Mouse (Mus musculus): Measurements from ENCODE around the gene Tprgl. TPM values are rescaled to one million over a fixed set of nuclear protein-coding genes. Genes with fewer than 3 reads are reported as not detected.
A peak's percentile ranks its signal among the peaks of the same experiment; 100 is the strongest.

Tprgl gene
- polyA plus RNA-seq, 1 experiment from 2014 or later = 219 TPM

DNA sequence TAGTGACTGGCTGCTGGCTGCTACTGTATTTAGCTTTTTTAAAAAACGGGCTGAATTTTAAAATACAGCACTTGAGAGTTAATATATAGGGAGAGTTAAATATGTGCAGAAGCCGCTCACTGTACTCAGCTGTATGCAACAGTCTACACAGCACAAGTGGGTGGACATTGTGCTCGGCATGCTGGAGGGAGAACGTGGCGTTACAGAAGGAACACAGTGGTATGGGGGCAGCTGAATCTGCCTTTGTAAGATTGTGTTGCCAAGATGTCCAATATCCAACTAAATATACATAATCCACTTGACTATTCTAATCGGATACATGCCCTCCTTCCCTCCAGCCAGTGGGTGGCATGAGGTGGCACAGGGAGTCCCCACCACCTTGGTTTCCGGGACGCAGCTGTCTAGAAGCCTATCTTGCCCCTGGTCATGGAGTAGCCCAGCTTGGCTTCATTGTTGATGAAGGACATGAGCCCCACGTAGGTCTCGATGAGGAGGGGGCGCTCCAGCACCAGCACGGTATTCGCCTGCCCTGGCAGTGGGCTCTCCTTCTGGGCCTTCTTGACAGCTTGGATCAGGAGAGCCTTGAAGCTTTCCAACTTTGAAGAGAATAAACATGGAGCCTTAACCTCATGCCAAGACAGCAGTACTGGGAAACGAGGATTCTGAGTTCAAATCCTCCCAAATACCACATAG, 2.4 kb downstream of the Tprgl start:
- H3K36me3 ChIP-seq = peaks cover 28% of the 10 kb centered on the region
- WGBS = 94% methylated on average over 14 of the region's 14 CpGs

DNA sequence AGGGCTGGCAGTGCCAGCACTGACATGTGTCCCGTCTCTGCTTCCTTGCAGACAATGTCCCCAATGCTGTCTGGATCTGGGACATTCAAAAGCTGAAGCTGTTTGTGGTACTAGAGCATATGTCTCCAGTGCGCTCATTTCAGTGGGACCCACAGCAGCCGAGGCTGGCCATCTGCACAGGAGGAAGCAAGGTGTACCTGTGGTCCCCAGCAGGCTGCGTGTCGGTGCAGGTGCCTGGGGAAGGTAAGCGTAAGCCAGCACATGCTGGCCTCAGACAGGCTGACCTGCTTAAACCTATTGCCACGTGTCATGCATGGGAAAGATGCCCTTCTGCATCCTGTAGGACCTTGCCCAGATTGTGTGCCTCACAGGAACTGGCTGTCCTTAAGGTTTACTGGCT, 4.4 kb downstream of the Tprgl start:
- Histone ChIP-seq H3K27ac (replicated peaks) (no peak overlapping the region), H3K4me3 (no peak overlapping the region), H3K9me3 (no peaks in the 10 kb centered on the region), H3K36me3 (peaks cover 43% of the 10 kb centered on the region), H3K9ac (no peak overlapping the region), H3K4me1 (replicated peaks) (peaks cover 16% of the 10 kb centered on the region), H3K27me3 (no peaks in the 10 kb centered on the region), H3K4me2 (no peak overlapping the region)
- WGBS = 83% methylated on average over 7 of the region's 7 CpGs
- ATAC-seq (ENCODE audit: low FRiP score, low read depth) = no peak

More for the DNA sequence above, 2.4 kb downstream of the Tprgl start:
- Histone ChIP-seq H3K4me2 (no peak overlapping the region), H3K27ac (replicated peaks) (no peak overlapping the region), H3K4me1 (replicated peaks) (peaks cover 23% of the 10 kb centered on the region), H3K4me3 (no peak overlapping the region), H3K27me3 (no peaks in the 10 kb centered on the region), H3K9me3 (no peaks in the 10 kb centered on the region), H3K9ac (no peak overlapping the region)
- ATAC-seq (ENCODE audit: low FRiP score, low read depth) = no peak

DNA sequence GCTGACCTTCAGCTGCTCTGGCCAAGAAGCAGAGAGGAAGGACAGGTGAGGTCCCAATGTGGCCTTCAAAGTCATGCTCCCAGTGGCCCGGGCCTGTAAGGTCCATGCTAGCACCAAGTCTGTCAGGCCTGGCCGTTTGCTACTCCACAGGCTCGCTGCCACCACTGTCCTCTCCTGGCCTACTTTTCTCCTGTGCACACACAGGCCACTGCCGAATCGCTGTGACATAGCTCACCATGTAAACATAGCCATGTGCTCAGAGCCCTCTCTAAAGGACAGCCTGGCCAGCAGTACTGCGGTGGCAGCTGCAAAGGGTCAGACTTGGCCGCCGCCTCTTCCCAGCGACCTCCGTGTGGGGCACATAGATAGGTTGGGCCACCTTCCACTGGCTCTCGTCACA, 6.4 kb downstream of the Tprgl start:
- Histone ChIP-seq H3K4me2 (no peak overlapping the region), H3K9ac (no peak overlapping the region), H3K4me1 (replicated peaks) (peaks cover 6% of the 10 kb centered on the region), H3K4me3 (no peak overlapping the region), H3K27me3 (no peaks in the 10 kb centered on the region), H3K36me3 (peaks cover 47% of the 10 kb centered on the region), H3K9me3 (no peaks in the 10 kb centered on the region), H3K27ac (replicated peaks) (no peak overlapping the region)
- WGBS = 63% methylated on average over 11 of the region's 11 CpGs
- no peak for ATAC-seq (ENCODE audit: low FRiP score, low read depth)

DNA sequence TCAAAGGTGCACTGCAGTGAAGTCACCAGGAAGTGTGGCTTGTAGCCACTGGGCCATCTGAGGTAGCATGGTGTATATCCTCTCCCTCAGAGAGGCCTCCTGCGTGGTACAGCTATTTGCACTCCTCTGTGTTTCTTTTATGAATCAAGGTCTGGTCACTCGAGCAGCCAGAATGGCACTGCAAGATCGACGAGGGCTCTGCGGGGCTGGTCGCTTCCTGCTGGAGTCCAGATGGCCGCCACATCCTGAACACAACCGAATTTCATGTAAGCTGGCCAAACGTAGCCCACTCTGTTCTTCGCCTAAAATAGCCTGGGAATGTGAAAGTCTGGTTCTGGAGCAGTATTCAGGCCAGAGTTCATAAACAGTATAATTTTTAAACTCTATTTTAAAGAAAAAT, 14.1 kb downstream of the Tprgl start:
- no peak overlapping the region for H3K4me3 ChIP-seq
- no peak for ATAC-seq (ENCODE audit: low FRiP score, low read depth)
- H3K27ac ChIP-seq (replicated peaks) = no peak overlapping the region
- 85% methylated on average over 10 of the region's 10 CpGs for WGBS
- H3K4me1 ChIP-seq (replicated peaks) = peaks cover 16% of the 10 kb centered on the region
- peaks cover 12% of the 10 kb centered on the region; the same call in 1 of the 2 replicates for H3K36me3 ChIP-seq
- H3K9me3 ChIP-seq = no peaks in the 10 kb centered on the region
- no peak overlapping the region for H3K9ac ChIP-seq
- no peak overlapping the region for H3K4me2 ChIP-seq
- peaks cover 3% of the 10 kb centered on the region; the same call in 1 of the 2 replicates for H3K27me3 ChIP-seq

DNA sequence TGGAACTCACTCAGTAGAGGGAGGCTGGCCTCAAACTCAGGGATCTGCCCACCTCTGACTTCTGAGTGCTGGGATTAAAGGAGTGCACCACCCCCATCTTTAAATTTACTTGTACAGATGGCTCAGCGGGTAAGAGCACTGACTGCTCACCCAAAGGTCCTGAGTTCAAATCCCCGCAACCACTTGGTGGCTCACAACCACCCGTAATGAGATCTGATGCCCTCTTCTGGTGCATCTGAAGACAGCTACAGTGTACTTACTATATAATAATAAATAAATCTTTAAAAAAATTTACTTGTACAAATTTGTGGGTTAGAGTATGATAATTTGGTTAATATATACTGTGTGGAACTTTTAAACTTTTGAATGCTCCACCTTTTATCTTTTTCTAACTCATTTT, 15.8 kb downstream of the Tprgl start:
- Histone ChIP-seq H3K9ac (no peak overlapping the region), H3K27ac (replicated peaks) (no peak overlapping the region), H3K4me2 (no peak overlapping the region), H3K36me3 (0 out of 2 replicates have a peak, but pooled peaks cover 8% of the 10 kb centered on the region), H3K4me1 (replicated peaks) (peaks cover 32% of the 10 kb centered on the region), H3K4me3 (no peak overlapping the region), H3K27me3 (peaks cover 8% of the 10 kb centered on the region), H3K9me3 (no peaks in the 10 kb centered on the region)
- WGBS = 89% methylated on average over 3 of the region's 3 CpGs
- no peak for ATAC-seq (ENCODE audit: low FRiP score, low read depth)

DNA sequence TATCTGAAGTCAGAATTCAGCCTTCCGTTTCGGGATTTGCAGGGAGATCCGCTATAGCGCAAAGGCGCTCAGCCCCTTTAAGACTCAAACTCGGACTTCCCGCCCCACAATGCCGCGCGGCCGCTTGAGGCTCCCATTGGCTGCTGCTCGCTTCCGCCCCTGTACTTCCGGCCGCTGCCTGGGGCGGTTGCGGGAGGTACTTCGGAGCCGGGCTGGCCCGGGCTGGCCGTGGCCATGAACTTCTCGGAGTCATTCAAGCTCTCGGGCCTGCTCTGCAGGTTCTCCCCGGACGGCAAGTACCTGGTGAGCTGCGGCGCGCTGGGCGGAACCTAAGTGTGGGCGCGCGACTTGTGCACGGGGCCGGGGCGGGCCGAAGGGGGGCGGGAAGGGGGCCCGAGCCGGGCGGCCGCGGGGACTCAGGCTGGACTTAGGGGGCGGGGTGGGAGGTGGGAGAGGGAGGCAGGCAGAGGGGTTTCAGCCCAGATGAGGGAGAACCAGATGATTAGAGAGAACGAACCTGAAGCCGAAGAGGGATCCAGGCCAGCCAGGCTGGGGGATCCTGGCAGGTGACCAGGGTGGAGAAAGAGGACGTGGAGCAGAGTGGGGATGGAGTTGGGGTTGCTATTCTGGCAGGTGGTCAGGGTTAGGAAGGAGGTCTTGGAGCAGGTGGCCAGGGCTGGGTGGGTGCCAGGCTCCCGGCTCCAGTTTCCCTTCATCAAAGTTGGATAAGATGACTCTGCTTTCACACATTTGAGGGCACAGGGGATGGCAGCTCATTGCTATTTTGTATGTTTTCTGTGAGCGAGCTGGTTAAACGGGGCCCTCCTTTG, 18.0 kb downstream of the Tprgl start, which contains the start of gene Wrap73:
Gene Wrap73 (plus strand): TSS at position 162 of the 830 bp plus-strand sequence.
- 2% methylated on average over 49 of the region's 49 CpGs for WGBS
- H3K36me3 ChIP-seq = 0 out of 2 replicates have a peak, but pooled peaks cover 2% of the 10 kb centered on the region
- H3K4me3 ChIP-seq = peak within 1 kb of the TSS; percentile 84
- peaks cover 38% of the 10 kb centered on the region for H3K4me1 ChIP-seq (replicated peaks)
- peak within 1 kb of the TSS; percentile 85 for H3K27ac ChIP-seq (replicated peaks)
- peak; percentile 96 for ATAC-seq (ENCODE audit: low FRiP score, low read depth)
- peak within 1 kb of the TSS; percentile 72 for H3K9ac ChIP-seq
- no peaks in the 10 kb centered on the region for H3K9me3 ChIP-seq
- peaks cover 30% of the 10 kb centered on the region for H3K27me3 ChIP-seq
- peak within 1 kb of the TSS; percentile 89 for H3K4me2 ChIP-seq

DNA sequence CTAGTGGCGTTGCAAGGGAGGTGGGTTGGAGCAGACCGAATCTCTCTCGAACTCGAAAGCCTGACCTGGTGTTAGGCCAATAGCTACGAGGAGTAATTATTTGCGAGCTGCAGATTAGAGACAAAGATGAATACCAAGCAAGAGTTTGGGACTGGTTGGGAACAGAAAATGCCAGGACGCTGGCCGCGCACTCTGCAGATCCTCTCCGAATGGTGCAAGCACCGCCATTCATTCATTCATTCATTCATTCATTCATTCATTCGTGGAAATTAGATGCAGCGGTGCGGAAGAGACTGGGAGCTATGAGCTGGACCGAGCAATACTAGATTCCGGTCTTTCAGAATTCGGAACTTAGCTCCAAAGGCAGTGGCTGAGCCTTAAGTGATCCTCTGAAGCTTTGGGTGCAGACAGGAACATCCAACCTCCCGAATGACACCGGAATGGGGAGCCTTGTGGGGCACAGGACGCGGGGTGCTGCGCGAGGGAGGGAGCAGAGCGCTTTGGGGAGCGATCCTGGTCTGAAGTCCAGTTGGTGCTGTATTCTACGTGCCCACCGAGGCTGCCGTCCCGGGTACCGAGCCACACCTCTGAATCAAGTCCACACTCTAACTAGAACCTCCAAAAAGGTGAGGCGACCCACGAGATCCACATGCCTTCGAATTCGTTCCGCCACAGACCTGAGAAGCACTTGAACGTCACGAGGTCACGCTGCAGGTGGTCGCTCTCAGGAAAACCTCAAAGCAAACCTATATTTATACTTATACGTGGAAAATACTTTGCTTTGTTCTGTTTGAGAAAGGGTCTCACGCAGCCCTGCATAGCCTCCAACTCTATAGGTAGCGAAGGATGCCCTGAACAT, 19.2 kb downstream of the Tprgl start:
- no peak for ATAC-seq (ENCODE audit: low FRiP score, low read depth)
- no peaks in the 10 kb centered on the region for H3K36me3 ChIP-seq
- 2% methylated on average over 42 of the region's 42 CpGs for WGBS
- H3K4me3 ChIP-seq = peak overlapping the region; percentile 84
- H3K27me3 ChIP-seq = peaks cover 40% of the 10 kb centered on the region
- H3K9ac ChIP-seq = no peak overlapping the region
- H3K4me1 ChIP-seq (replicated peaks) = peaks cover 38% of the 10 kb centered on the region
- no peak overlapping the region for H3K27ac ChIP-seq (replicated peaks)
- H3K4me2 ChIP-seq = peak overlapping the region; percentile 89
- no peaks in the 10 kb centered on the region for H3K9me3 ChIP-seq

DNA sequence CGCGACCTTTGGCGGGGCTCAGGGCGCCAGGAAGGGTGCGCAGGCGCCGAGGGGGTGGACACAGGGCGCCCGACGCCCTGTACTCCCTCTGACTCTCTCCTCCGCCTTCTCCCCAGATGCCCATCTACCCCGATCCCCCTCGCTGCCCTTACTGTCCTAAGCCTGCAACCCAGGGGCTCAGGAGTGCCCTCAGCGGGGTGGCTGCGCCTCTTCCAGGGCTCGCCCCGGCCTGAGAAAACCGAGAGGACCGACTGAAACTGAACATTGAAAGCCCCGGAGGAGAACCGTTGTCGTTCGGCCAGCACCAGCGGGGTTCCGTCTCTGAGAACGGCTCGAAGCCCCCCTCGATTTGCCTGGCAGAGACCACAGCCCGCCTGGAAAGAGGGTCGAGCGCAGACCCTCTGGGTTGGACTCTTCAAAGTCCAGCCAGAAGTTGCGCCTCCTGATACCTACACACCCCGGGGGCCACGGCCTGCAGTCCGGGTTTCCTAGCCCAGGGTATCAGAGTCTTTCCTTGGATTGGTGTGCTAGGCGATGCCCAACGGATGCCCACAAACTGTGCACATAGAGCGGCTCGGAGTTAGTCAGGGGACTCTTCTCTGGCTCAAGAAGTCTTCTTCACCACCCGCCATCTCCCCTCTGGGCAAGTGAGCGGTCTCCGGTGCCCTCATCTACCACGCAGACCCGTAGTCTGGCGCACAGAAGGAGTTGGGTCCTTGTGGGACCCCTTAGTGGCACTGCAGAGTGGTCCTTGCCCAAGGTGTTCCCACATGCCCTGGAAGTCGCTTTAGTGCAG, 20.1 kb downstream of the Tprgl start:
- peak overlapping the region; percentile 36; the same call in 1 of the 2 replicates for H3K9ac ChIP-seq
- ATAC-seq (ENCODE audit: low FRiP score, low read depth) = no peak
- WGBS = 2% methylated on average over 45 of the region's 46 CpGs
- H3K9me3 ChIP-seq = no peaks in the 10 kb centered on the region
- no peaks in the 10 kb centered on the region for H3K36me3 ChIP-seq
- peaks cover 49% of the 10 kb centered on the region for H3K27me3 ChIP-seq
- H3K27ac ChIP-seq (replicated peaks) = no peak overlapping the region
- H3K4me1 ChIP-seq (replicated peaks) = peaks cover 38% of the 10 kb centered on the region
- H3K4me2 ChIP-seq = peak overlapping the region; percentile 89
- H3K4me3 ChIP-seq = peak overlapping the region; percentile 84

DNA sequence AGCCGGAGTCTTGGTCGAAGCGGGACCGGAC, 20.5 kb downstream of the Tprgl start, which contains the start of gene Trp73:
Gene Trp73 (minus strand): TSS at position 27 of the 31 bp plus-strand sequence.
- peaks cover 38% of the 10 kb centered on the region for H3K4me1 ChIP-seq (replicated peaks)
- no peaks in the 10 kb centered on the region for H3K9me3 ChIP-seq
- H3K27me3 ChIP-seq = peaks cover 49% of the 10 kb centered on the region
- peak within 1 kb of the TSS; percentile 89 for H3K4me2 ChIP-seq
- WGBS = no CpG with 5 or more reads among the region's 4 CpGs
- no peaks in the 10 kb centered on the region for H3K36me3 ChIP-seq
- peak within 1 kb of the TSS; percentile 84 for H3K4me3 ChIP-seq
- no peak within 1 kb of the TSS for H3K27ac ChIP-seq (replicated peaks)
- no peak for ATAC-seq (ENCODE audit: low FRiP score, low read depth)
- peak within 1 kb of the TSS; percentile 36 for H3K9ac ChIP-seq

DNA sequence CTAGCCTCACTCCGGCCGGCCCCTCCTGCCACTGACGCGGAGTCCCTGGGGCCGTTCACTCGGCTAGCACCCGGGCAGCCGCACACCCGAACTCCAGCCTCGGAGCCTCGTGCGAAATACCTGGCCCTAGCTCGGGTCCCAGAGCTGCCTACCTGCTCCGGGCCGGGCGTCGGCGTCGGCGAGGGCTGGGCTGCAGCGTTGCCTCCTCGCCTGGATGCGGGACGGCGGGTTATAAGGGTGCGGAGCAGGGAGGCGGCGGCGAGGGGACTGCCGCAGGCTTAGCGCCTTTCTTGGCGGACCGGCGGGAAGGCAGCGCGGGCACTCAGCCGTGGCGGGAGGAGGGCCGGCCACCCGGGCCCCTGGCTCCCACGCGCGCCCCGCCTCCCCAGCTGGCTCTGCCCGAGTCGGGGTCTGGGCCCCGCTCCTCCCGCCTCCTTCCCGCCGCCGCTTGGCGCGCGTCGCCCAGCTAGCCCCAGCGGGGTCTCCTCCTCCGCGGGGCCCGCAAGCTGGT, 20.7 kb downstream of the Tprgl start:
- under 1% methylated on average over 42 of the region's 59 CpGs for WGBS
- Histone ChIP-seq H3K36me3 (no peaks in the 10 kb centered on the region), H3K4me1 (replicated peaks) (peaks cover 38% of the 10 kb centered on the region), H3K27me3 (peaks cover 50% of the 10 kb centered on the region), H3K9me3 (no peaks in the 10 kb centered on the region), H3K27ac (replicated peaks) (no peak overlapping the region), H3K4me3 (peak overlapping the region; percentile 84), H3K4me2 (peak overlapping the region; percentile 89), H3K9ac (peak overlapping the region; percentile 36)
- no peak for ATAC-seq (ENCODE audit: low FRiP score, low read depth)

DNA sequence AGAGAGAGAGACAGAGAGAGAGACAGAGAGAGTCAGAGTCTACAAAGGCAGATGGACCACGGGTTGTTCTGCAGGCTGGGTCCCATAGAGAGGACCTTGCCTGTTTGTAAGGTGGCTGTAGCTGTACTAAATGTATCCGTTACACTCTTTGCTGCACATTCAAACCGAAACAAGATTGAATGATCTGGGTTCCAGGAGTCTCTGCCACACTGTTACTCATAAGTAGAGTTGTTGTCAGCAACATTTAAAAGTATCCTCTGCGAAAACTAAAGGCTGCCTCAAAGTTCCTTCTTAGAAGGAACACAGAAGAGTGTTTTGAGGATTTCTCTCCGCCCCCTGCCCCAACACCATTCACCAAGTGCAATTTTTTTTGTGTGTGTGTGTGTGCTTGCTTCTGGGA, 23.3 kb downstream of the Tprgl start:
- Histone ChIP-seq H3K27me3 (peaks cover 56% of the 10 kb centered on the region), H3K4me2 (no peak overlapping the region), H3K4me1 (replicated peaks) (peaks cover 28% of the 10 kb centered on the region), H3K36me3 (no peaks in the 10 kb centered on the region), H3K4me3 (no peak overlapping the region), H3K9ac (no peak overlapping the region), H3K9me3 (no peaks in the 10 kb centered on the region), H3K27ac (replicated peaks) (no peak overlapping the region)
- no peak for ATAC-seq (ENCODE audit: low FRiP score, low read depth)
- WGBS = 65% methylated on average over 5 of the region's 5 CpGs

All from hindbrain, embryonic 15.5 days (tissue).